Mouse (Mus musculus) lung, postnatal 0 days (tissue): ENCODE results near the gene Ryk.

Source experiments
- CTCF ChIP-seq: IDR thresholded peaks from 2 replicates; pipeline ENCODE4 v1.5.1; 2016; ENCODE audit warnings: antibody characterized with exemption, mild to moderate bottlenecking
- EP300 ChIP-seq: IDR thresholded peaks from 2 replicates; pipeline ENCODE4 v1.6.1; 2016; ENCODE audit warnings: antibody characterized with exemption, mild to moderate bottlenecking, control low read depth

GRCm38 (mm10) chr9:102911526-102911925 is 76.8 kb downstream of the Ryk start:
- TF ChIP-seq EP300: no peak
- TF ChIP-seq CTCF: no peak
